Mouse (Mus musculus) cortical plate, adult 2 months (tissue): ENCODE results near the gene Dnase1l3. TPM values are rescaled to one million over a fixed set of nuclear protein-coding genes. Genes with fewer than 3 reads are reported as not detected.
"Not testable (repeated sequence)": the region's sequence is repeated elsewhere in the genome, so short reads cannot be mapped to it uniquely, and the experiment has no call there.

Experiments used
- H3K27ac ChIP-seq: fragments of 200-500 bp; 2 replicates; pipeline ENCODE4 v1.5.1; 2012; ENCODE audit warnings: low read length, control low read depth, inconsistent platforms; ENCODE audit not compliant: insufficient read depth
- H3K4me1 ChIP-seq: fragments of 200-500 bp; 2 replicates; pipeline ENCODE4 v1.6.1; 2011; ENCODE audit warnings: low read length; ENCODE audit not compliant: control insufficient read depth, insufficient read depth
- H3K4me3 ChIP-seq: fragments of 200-500 bp; 2 replicates; pipeline ENCODE4 v1.5.1; 2011; ENCODE audit warnings: mild to moderate bottlenecking, low read length, control low read depth; ENCODE audit not compliant: insufficient read depth
- CTCF ChIP-seq: fragments of 200-500 bp; IDR thresholded peaks from 2 replicates; pipeline ENCODE4 v1.5.1; 2011; ENCODE audit warnings: mild to moderate bottlenecking, control low read depth, low read length; ENCODE audit not compliant: insufficient read depth; ENCODE audit errors: extremely low read depth
- POLR2A ChIP-seq: fragments of 200-500 bp; IDR thresholded peaks from 2 replicates; pipeline ENCODE4 v1.6.1; 2011; ENCODE audit warnings: mild to moderate bottlenecking, low read length, control low read depth; ENCODE audit not compliant: insufficient read depth; ENCODE audit errors: extremely low read depth
- polyA plus RNA-seq: library from polyadenylated mRNA; depleted of rRNA; stranded (reverse); fragments of >200 nt; gene quantifications from 2 replicates; pipeline ENCODE4 v1.2.3, GENCODE M21; 2012

Dnase1l3 gene
- polyA plus RNA-seq, 1 experiment: 0.02 TPM

DNA sequence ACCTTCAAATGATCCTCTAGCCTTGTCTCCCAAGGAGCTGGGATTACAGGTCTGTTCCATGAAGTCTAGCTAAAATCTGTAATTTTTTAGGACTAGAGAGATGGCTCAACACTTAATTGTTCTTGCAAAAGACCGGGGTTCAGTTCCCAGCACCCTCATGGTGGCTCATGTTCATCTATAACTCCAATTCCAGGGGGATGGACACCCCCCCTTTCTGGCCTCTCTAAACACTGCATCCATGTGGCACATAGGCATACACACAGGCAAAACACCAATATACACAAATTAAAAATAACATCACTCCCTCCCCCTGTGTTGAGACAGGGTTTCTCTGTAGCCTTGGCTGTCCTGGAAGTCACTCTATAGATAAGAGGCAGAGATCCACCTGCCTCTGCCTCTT lies 25.6 kb upstream of the Dnase1l3 start:
- Histone ChIP-seq H3K4me3 (no peak overlapping the region), H3K4me1 (peaks cover 3% of the 10 kb centered on the region), H3K27ac (no peak overlapping the region)
- no peak for TF ChIP-seq CTCF
- TF ChIP-seq POLR2A: no peak

DNA sequence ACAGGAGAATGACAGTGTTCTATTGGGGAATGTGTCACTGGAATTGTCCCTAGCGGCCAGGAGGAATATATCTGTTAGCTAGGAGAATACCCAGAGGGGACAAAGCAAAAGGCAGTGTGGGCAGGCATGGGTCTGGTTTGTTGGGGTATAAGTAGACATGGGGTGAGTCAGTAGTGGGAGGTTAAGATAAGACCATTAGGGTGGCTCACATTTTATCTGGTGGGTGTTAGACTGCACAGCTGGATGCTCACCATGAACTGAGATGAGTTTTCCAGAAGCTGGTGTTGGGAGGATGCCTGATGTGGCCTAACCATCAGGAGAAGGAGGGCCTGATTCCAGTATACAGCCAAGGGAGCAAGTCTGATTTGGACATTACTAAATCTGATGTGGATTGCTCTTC lies 22.6 kb upstream of the Dnase1l3 start:
- TF ChIP-seq CTCF (no peak), POLR2A (no peak)
- H3K27ac ChIP-seq: no peak overlapping the region
- H3K4me3 ChIP-seq: no peak overlapping the region
- peaks cover 3% of the 10 kb centered on the region for H3K4me1 ChIP-seq

DNA sequence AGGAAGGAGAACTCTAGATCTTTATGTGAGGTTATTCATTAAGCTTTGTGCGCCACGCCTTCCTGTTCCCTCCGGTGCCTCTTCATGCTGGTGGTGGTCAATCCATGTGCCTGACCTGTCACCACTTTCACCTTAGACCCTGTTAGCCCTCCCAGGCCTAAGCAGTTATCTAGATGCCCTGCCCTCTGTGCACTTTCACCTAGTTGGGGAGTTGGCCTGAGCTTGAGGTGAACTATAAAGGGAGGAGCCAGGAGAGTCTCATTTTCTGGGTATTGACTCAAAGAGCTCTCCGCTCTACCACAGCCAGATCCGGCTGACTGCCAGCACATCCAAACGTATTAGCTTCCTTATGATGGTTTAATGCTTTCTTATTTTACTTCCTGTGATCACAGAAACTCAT lies 21.9 kb upstream of the Dnase1l3 start:
- TF ChIP-seq CTCF (no peak), POLR2A (no peak)
- no peak overlapping the region for H3K27ac ChIP-seq
- no peak overlapping the region for H3K4me3 ChIP-seq
- peaks cover 3% of the 10 kb centered on the region for H3K4me1 ChIP-seq

DNA sequence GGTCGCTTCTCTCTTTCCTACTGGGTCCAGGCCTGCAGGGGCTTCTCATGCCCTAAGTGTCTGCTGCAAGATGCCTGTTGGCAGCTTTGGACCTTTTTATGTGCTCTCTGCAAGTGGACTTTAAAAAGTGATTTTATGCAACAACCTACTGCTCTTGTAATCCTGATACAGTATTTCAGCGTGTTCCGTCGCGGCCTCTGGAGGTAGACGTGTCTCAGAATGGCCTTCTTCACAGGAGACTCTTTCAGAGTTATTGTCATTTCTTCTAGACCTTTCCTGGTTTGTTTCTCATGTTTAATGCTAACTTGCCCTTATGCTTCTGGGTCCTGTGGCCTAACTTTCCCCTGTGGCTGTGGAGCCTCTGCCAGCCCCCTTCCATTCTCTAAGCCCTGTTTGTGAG lies 21.4 kb upstream of the Dnase1l3 start:
- TF ChIP-seq POLR2A (no peak), CTCF (no peak)
- H3K4me1 ChIP-seq: peaks cover 3% of the 10 kb centered on the region
- no peak overlapping the region for H3K4me3 ChIP-seq
- no peak overlapping the region for H3K27ac ChIP-seq

DNA sequence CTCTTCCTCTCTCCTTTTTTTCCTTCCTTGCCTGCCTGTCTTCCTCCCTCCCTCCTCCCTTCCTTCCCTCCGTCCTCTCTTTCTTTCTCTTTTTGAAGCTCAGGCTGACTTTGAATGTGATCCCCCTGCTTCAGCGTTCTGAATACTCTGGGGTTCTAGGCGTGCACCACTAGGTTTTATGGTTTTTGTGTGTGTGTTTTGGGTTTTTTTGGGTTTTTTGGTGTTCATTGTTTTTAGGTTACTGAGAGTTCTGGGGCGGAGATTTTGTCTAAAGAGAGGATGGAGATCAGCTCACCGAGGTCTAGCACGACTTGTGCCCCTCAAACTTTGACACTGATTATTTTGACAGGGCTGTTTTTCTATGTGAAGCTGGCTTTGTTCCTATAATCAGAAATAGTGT lies 17.6 kb upstream of the Dnase1l3 start:
- Histone ChIP-seq H3K4me1 (peaks cover 10% of the 10 kb centered on the region), H3K4me3 (no peak overlapping the region), H3K27ac (no peak overlapping the region)
- TF ChIP-seq CTCF (no peak), POLR2A (no peak)

DNA sequence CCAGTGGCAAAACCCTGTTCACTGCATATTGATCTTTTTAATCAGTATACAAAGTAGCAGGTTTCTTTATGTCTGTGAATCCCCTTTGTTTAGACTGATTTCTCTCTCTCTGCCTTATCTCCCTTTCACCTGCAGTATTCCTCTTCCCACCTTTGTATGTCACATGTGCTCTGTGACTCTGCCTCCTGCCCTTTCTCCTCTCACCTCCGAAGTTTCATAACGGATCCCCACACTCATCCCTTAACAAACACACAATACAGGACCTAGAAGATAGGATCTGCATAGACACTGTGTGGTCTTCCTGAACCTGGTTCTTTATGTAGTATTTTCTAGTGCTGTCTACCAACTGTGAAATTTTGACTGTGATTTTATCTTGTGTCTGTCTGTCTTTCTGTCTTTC lies 16.9 kb upstream of the Dnase1l3 start:
- no peak overlapping the region for H3K27ac ChIP-seq
- no peak overlapping the region for H3K4me3 ChIP-seq
- H3K4me1 ChIP-seq: peaks cover 10% of the 10 kb centered on the region
- TF ChIP-seq CTCF (no peak), POLR2A (no peak)

DNA sequence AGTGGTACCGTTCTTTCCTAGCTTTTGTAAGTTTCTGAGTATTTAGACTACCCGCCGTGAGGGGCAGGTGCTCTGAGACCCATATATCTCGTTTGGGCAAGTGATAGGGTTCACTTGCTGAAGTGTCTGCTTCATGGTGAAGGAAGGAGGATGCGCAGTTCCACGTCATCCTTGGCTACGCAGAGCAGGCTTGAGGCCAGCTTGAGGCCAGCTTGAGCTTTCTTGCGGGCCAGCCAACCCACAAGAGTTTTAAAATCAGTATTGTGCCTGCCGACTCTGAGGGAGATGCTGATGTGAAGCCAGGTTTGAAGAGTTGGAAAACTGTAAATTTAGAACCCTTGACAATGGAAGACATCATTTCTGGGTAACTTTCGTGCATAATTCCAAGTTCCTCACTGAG lies 13.6 kb upstream of the Dnase1l3 start:
- no peak overlapping the region for H3K4me3 ChIP-seq
- H3K27ac ChIP-seq: no peak overlapping the region
- TF ChIP-seq CTCF (no peak), POLR2A (no peak; the same call in 1 of the 2 replicates)
- H3K4me1 ChIP-seq: peaks cover 15% of the 10 kb centered on the region

DNA sequence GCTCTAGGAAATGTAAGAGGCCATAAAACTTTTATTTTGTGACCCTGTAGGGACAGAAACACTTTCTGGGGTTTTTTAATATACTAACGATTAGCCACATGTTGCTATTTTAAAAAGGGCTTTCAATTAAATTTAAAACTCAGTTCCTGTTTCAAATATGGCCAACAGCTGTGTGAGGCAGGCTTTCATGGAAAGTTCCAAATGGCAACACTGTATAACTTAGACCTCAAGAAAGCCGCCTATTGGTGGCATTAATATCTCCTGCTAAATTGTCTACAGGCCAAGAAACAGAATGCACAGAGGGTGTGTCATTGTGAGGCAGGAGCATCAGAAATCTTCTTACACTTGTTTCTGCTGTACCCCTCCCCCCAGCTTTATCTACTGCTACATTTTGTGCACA lies 13.1 kb upstream of the Dnase1l3 start:
- no peak overlapping the region for H3K27ac ChIP-seq
- peaks cover 15% of the 10 kb centered on the region for H3K4me1 ChIP-seq
- TF ChIP-seq CTCF: no peak
- no peak for TF ChIP-seq POLR2A
- no peak overlapping the region for H3K4me3 ChIP-seq

DNA sequence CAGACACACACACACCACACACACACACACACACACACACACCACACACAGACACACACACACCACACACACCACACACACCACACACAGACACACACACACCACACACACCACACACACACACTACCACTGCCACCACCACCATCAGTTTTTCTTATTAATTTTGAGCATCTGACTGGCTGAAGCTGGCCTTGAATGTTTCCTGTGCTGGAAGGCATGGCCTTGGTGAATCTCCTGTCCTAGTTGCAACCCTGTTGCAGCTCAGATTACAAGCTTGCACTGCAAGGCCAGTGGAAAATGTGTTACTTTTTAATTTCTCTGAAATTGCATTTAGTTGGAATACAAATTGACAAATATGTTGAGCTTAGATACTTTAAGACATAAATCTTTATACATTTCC lies 12.7 kb upstream of the Dnase1l3 start:
- peaks cover 15% of the 10 kb centered on the region for H3K4me1 ChIP-seq
- TF ChIP-seq CTCF (no peak), POLR2A (no peak)
- no peak overlapping the region for H3K27ac ChIP-seq
- H3K4me3 ChIP-seq: no peak overlapping the region

DNA sequence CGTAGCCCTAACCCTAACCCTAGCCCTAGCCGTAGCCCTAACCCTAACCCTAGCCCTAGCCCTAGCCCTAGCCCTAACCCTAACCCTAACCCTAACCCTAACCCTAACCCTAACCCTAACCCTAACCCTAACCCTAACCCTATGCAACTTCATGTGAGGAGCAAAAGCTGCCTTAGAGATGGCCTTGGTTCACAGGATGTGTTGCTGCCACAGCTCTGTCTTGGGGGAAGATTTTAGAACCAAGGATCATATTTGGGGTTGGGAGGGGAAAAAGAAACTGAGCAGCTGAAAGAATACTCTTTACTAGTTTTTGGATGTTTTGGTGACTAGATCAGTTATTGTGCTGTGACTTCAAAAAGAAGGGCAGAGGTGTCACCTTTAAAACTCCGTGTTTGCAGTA lies 11.7 kb upstream of the Dnase1l3 start:
- peaks cover 17% of the 10 kb centered on the region for H3K4me1 ChIP-seq
- H3K4me3 ChIP-seq, H3K27ac ChIP-seq: not testable (repeated sequence)

DNA sequence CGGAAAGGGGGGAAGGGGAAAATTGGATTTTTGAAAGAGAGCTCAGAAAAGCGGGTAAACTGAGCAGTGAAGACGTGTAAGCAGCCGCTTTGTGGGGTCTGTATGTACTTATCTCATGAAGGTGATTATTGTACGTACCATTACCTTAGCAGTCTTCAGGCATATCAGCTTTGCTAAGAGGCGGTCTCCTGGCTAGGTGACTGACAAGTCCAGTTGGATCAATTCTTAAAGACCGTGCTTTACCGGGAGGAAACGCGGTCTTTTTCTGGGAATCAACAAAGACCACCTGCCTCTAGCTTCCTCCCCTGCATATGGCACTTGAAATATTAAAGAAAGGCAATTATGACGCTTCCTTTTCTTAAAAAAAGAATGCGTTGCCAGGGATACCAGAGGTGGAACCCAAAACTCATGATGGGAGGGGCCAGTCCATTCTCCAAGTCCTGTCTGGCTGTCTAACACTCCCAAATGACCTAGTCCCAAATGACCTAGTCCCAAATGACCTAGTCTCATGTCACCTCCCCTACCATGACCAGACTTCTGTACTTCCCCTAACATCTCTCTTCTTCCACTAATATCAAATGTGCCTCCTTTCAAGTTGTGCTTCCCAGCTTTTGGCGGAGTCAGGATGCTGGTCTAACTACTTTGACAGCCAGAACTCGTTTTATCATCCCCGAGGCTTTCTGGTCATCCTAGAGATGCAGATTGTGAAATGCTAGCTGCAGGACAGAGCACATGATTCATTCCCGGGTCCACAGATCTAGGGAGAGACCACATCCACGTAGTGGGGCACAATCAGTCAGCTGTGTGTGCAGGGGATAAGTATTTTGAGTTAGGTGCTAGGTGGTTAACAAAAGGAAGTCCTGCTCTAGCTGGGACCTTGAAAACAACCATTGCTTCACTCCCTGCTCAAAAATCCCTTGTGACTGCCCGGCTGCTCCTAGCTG lies 9.6 kb upstream of the Dnase1l3 start:
- H3K4me1 ChIP-seq: peaks cover 19% of the 10 kb centered on the region
- peak overlapping the region; percentile 84 for H3K4me3 ChIP-seq
- H3K27ac ChIP-seq: no peak overlapping the region
- no peak for TF ChIP-seq POLR2A
- TF ChIP-seq CTCF: no peak
